Comparison of ENCODE assay signal across 4 mouse cellular contexts in genomic region chr5:7364616-7365015, GRCm38 (mm10).
DNase-seq lines count a peak whose midpoint lies in the region.

No protein-coding gene starts in this region.

- peak; percentile 76 for DNase-seq in ES-CJ7 (ENCODE audit: low read depth, low spot score)
- peak; percentile 85 for DNase-seq in R1 (ENCODE audit: low read depth, low spot score)
- peak; percentile 63 for DNase-seq in ZHBTc4 (ENCODE audit: low read depth, low spot score)
- DNase-seq in heart, adult 11 months, result peak; percentile 81

Comparison
In these comparisons a context has a peak if more than half of its experiments do, and no peak if none do; other contexts are left out.
1. Peak in every context shown above with its lines: DNase-seq.